In the genomic region with DNA sequence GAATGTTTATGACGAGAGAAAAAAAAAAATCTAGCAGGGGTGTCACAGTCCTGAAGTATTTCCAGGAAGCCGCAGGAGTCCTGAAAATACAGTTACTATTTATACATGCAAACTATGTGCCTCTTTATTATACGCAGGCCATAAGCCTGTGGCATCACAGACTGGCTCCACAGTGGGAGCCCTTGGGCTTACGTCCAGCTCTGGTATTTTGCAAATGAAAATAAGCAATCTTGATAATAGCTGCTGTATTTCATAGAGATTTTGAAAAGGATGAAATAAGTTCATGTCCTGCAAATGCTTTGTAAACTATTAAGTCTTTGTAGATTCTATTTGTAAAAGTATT, we compare ENCODE assay signal across 15 mouse cellular contexts.
DNase-seq lines count a peak whose midpoint lies in the region; ATAC-seq lines count a peak whose summit lies in the region.
"Had no signal": no experiment of that assay in that cellular context is flagged by ENCODE, and none has a peak within 500 bp of the region (broad histone marks: within the 10 kb centered on the region; RNA-seq: fewer than 3 reads in every experiment).

No protein-coding gene starts in this region.

- H3K27me3 ChIP-seq in forebrain, embryonic 13.5 days, result no peaks in the 10 kb centered on the region
- H3K27me3 ChIP-seq in forebrain, embryonic 11.5 days (ENCODE audit: control insufficient read depth, insufficient read depth, low read length), result no peaks in the 10 kb centered on the region
- H3K27me3 ChIP-seq: embryonic facial prominence, embryonic 13.5 days; midbrain, embryonic 13.5 days had no signal

- DNase-seq in forebrain, embryonic 11.5 days (ENCODE audit: low spot score), result no peak
- peak; percentile 57 for DNase-seq in adrenal gland, adult 8-10 months
- peak; percentile 61 to 64 for DNase-seq in adrenal gland, postnatal 36 days
- peak; percentile 69 to 84 for DNase-seq in cerebellum, postnatal 25 days
- DNase-seq in right cerebral cortex, postnatal 36 days (ENCODE audit: low spot score in 2 of 2), result no peak
- no peak for DNase-seq in c-Kit-positive CD71-positive TER-119-positive erythroid progenitor cells, embryonic 14.5 days (ENCODE audit: low spot score)
- DNase-seq: gastrocnemius, postnatal 14 days; heart, postnatal 10 days; lung, postnatal 4 days; spleen, adult 18-20 months; thymus, postnatal 14 days had no signal

- no peak overlapping the region for H3K4me2 ChIP-seq in forebrain, embryonic 13.5 days
- no peak overlapping the region for H3K4me2 ChIP-seq in forebrain, embryonic 11.5 days (ENCODE audit: low read depth, low read length, severe bottlenecking)
- H3K4me2 ChIP-seq: embryonic facial prominence, embryonic 13.5 days; midbrain, embryonic 13.5 days had no signal

- no peaks in the 10 kb centered on the region for H3K36me3 ChIP-seq in forebrain, embryonic 13.5 days (ENCODE audit: poor library complexity, severe bottlenecking)
- no peaks in the 10 kb centered on the region for H3K36me3 ChIP-seq in forebrain, embryonic 11.5 days (ENCODE audit: control insufficient read depth, insufficient read depth, low read length)
- H3K36me3 ChIP-seq: embryonic facial prominence, embryonic 13.5 days; midbrain, embryonic 13.5 days had no signal

- H3K9ac ChIP-seq in forebrain, embryonic 13.5 days, result no peak overlapping the region
- no peak overlapping the region for H3K9ac ChIP-seq in forebrain, embryonic 11.5 days (ENCODE audit: low read length)
- H3K9ac ChIP-seq: embryonic facial prominence, embryonic 13.5 days; midbrain, embryonic 13.5 days had no signal

- WGBS in forebrain, embryonic 13.5 days, result 44% methylated on average over 4 of the region's 4 CpGs
- WGBS in forebrain, embryonic 11.5 days, result 75% methylated on average over 4 of the region's 4 CpGs

- ATAC-seq in forebrain, embryonic 13.5 days, result peak; percentile 55; the same call in 1 of the 2 replicates
- ATAC-seq in forebrain, embryonic 11.5 days (replicated peaks; ENCODE audit: low FRiP score), result no peak
- ATAC-seq: intestine, embryonic 16.5 days; midbrain, embryonic 13.5 days had no signal

- peaks cover 24% of the 10 kb centered on the region for H3K4me1 ChIP-seq in forebrain, embryonic 13.5 days
- H3K4me1 ChIP-seq in forebrain, embryonic 11.5 days (replicated peaks; ENCODE audit: control insufficient read depth, insufficient read depth, low read length), result peaks cover 3% of the 10 kb centered on the region; the same call in 1 of the 2 replicates

- no peaks in the 10 kb centered on the region for H3K9me3 ChIP-seq in forebrain, embryonic 13.5 days (replicated peaks)
- no peaks in the 10 kb centered on the region for H3K9me3 ChIP-seq in forebrain, embryonic 11.5 days (ENCODE audit: control insufficient read depth, low read length)
- H3K9me3 ChIP-seq: embryonic facial prominence, embryonic 13.5 days; midbrain, embryonic 13.5 days had no signal

- H3K27ac ChIP-seq in forebrain, embryonic 13.5 days, result peak overlapping the region; percentile 54; the same call in 1 of the 2 replicates
- no peak overlapping the region for H3K27ac ChIP-seq in forebrain, embryonic 11.5 days (ENCODE audit: low read depth, low read length)
- H3K27ac ChIP-seq: embryonic facial prominence, embryonic 13.5 days had no signal

- H3K4me3 ChIP-seq in forebrain, embryonic 13.5 days, result no peak overlapping the region
- H3K4me3 ChIP-seq in forebrain, embryonic 11.5 days (ENCODE audit: low read depth, low read length), result no peak overlapping the region
- H3K4me3 ChIP-seq: embryonic facial prominence, embryonic 13.5 days; midbrain, embryonic 13.5 days had no signal

Comparison
In these comparisons a context has a peak if more than half of its experiments do, and no peak if none do; other contexts are left out.
1. DNase-seq: peak in adrenal gland, adult 8-10 months (single experiment), adrenal gland, postnatal 36 days (2 of 2) and cerebellum, postnatal 25 days (2 of 2); none in forebrain, embryonic 11.5 days (single experiment), right cerebral cortex, postnatal 36 days (0 of 2) and c-Kit-positive CD71-positive TER-119-positive erythroid progenitor cells, embryonic 14.5 days (single experiment).